ENCODE assay signal across 29 mouse cellular contexts in the genomic region with DNA sequence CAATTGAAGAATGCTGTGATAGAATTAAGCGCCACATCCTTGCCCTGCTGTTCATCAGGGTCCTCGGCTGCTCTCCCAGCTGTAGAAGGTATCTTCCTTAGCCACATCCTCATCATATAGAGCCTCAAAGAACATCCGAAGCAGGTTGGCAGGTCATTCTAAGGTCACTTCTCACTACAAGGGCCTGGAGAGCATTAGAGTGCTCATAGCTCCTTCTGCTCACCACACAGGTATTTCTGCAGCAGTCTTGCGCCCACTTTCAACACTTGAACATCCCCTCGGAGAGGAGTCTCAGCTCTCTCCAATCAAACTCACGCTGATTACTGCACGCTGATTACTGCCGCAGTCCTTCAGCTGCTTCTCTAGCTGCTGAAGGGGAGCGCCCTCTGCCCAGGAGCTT. TPM values are rescaled to one million over a fixed set of nuclear protein-coding genes. Genes with fewer than 3 reads are reported as not detected.
"Had no signal": no experiment of that assay in that cellular context is flagged by ENCODE, and none has a peak within 500 bp of the region (broad histone marks: within the 10 kb centered on the region; RNA-seq: fewer than 3 reads in every experiment).

No protein-coding gene starts in this region.

- H3K4me1 ChIP-seq: embryonic facial prominence, embryonic 10.5 days; embryonic facial prominence, embryonic 12.5 days; embryonic facial prominence, embryonic 13.5 days; embryonic facial prominence, embryonic 15.5 days; forebrain, embryonic 10.5 days; forebrain, embryonic 12.5 days; forebrain, embryonic 13.5 days; forebrain, embryonic 15.5 days had no signal

- H3K27ac ChIP-seq: embryonic facial prominence, embryonic 10.5 days; embryonic facial prominence, embryonic 12.5 days; embryonic facial prominence, embryonic 13.5 days; embryonic facial prominence, embryonic 15.5 days; forebrain, embryonic 10.5 days; forebrain, embryonic 12.5 days; forebrain, embryonic 13.5 days; forebrain, embryonic 15.5 days; gastrocnemius, adult 2 months; heart, adult 2 months had no signal

- H3K4me3 ChIP-seq: embryonic facial prominence, embryonic 10.5 days; embryonic facial prominence, embryonic 12.5 days; embryonic facial prominence, embryonic 13.5 days; embryonic facial prominence, embryonic 15.5 days; erythroblast, embryonic 14.5 days; forebrain, embryonic 10.5 days; forebrain, embryonic 12.5 days; forebrain, embryonic 13.5 days; forebrain, embryonic 15.5 days; gastrocnemius, adult 2 months; heart, adult 2 months had no signal

- H3K9me3 ChIP-seq: embryonic facial prominence, embryonic 10.5 days; embryonic facial prominence, embryonic 12.5 days; embryonic facial prominence, embryonic 13.5 days; embryonic facial prominence, embryonic 15.5 days; forebrain, embryonic 10.5 days; forebrain, embryonic 12.5 days; forebrain, embryonic 13.5 days; forebrain, embryonic 15.5 days had no signal

- DNase-seq: cerebellum, adult 8-10 months; cerebellum, adult 9-10 months; cerebellum, adult 9-11 months; cerebellum, postnatal 10 days; cerebellum, postnatal 14 days; cerebellum, postnatal 25 days; cerebellum, postnatal 36 days; embryo, embryonic 11 days; forebrain, postnatal 0 days; gastrocnemius, adult 2 months; gastrocnemius, postnatal 10 days; gastrocnemius, postnatal 14 days; gastrocnemius, postnatal 25 days; gastrocnemius, postnatal 36 days; heart, adult 18-20 months; heart, adult 2 months had no signal

- H3K4me2 ChIP-seq: embryonic facial prominence, embryonic 12.5 days; embryonic facial prominence, embryonic 13.5 days; embryonic facial prominence, embryonic 15.5 days; forebrain, embryonic 12.5 days; forebrain, embryonic 13.5 days; forebrain, embryonic 15.5 days had no signal

- H3K27me3 ChIP-seq: embryonic facial prominence, embryonic 15.5 days; forebrain, embryonic 15.5 days had no signal

- ATAC-seq: forebrain, embryonic 13.5 days; forebrain, embryonic 14.5 days; forebrain, embryonic 15.5 days; forebrain, embryonic 16.5 days; forebrain, postnatal 0 days had no signal

- H3K36me3 ChIP-seq: embryonic facial prominence, embryonic 10.5 days; embryonic facial prominence, embryonic 12.5 days; embryonic facial prominence, embryonic 13.5 days; embryonic facial prominence, embryonic 15.5 days; forebrain, embryonic 10.5 days; forebrain, embryonic 12.5 days; forebrain, embryonic 15.5 days had no signal

- H3K9ac ChIP-seq: embryonic facial prominence, embryonic 12.5 days; embryonic facial prominence, embryonic 13.5 days; embryonic facial prominence, embryonic 15.5 days; forebrain, embryonic 12.5 days; forebrain, embryonic 13.5 days; forebrain, embryonic 15.5 days; forebrain, postnatal 0 days had no signal

RNA-seq across cellular contexts. Expression of a gene that starts 6.9 kb away (rescaled TPM):
- total RNA-seq: common myeloid progenitor, adult 5-6 weeks; granulocyte monocyte progenitor cell, adult 5-6 weeks had no signal
- polyA plus RNA-seq: erythroblast, embryonic 14.5 days had no signal

RNA-seq across cellular contexts. Expression of a gene that starts 57.3 kb away (rescaled TPM):
- polyA plus RNA-seq: erythroblast, embryonic 14.5 days had no signal
